Mouse (Mus musculus): ENCODE measurements at regions not wholly inside any gene's neighbourhood (a gene's known extent, or its start where the extent isn't known, plus 50 kb on each side); places are given as distances from the start of the nearest gene placed in this dataset.
"Not testable (repeated sequence)": the region's sequence is repeated elsewhere in the genome, so short reads cannot be mapped to it uniquely, and the experiment has no call there.

GRCm38 (mm10) chr1:7388627-7389026, 2580.9 kb downstream of the Gm37988 start:
- no peak for DNase-seq (ENCODE audit: inconsistent age in 2 of 2, low spot score in 1 of 2)

- DNase-seq (ENCODE audit: inconsistent age in 2 of 2, low spot score in 1 of 2), result no peak
These were observed 2585.8 kb downstream of the Gm37988 start for GRCm38 (mm10) chr1:7393508-7393907.

GRCm38 (mm10) chr1:7394161-7394560, 2586.5 kb downstream of the Gm37988 start:
- DNase-seq (ENCODE audit: inconsistent age in 2 of 2, low spot score in 1 of 2), result no peak

- peak in 1 of 2 experiments; percentile 24 for DNase-seq (ENCODE audit: inconsistent age in 2 of 2, low spot score in 1 of 2)
These were observed 2587.8 kb downstream of the Gm37988 start for GRCm38 (mm10) chr1:7395527-7395926.

- DNase-seq (ENCODE audit: inconsistent age in 2 of 2, low spot score in 1 of 2), result peak; percentile 40 to 73
These were observed 2589.4 kb downstream of the Gm37988 start for GRCm38 (mm10) chr1:7396867-7397806.

- DNase-seq (ENCODE audit: inconsistent age in 2 of 2, low spot score in 1 of 2), result peak; percentile 97 to 99
These were observed 2590.2 kb downstream of the Gm37988 start for GRCm38 (mm10) chr1:7397807-7398446.

- DNase-seq (ENCODE audit: inconsistent age in 2 of 2, low spot score in 1 of 2), result peak; percentile 5 to 24
These were observed 2591.1 kb downstream of the Gm37988 start for GRCm38 (mm10) chr1:7398678-7399218.

- not testable (repeated sequence) for DNase-seq (ENCODE audit: inconsistent age in 2 of 2, low spot score in 1 of 2)
These were observed 2598.0 kb downstream of the Gm37988 start for GRCm38 (mm10) chr1:7405651-7406050.

GRCm38 (mm10) chr1:7414444-7414843, 2606.8 kb downstream of the Gm37988 start:
- no peak for DNase-seq (ENCODE audit: inconsistent age in 2 of 2, low spot score in 1 of 2)

GRCm38 (mm10) chr1:7451660-7452155, 2644.0 kb downstream of the Gm37988 start:
- DNase-seq (ENCODE audit: inconsistent age in 2 of 2, low spot score in 1 of 2), result no peak

GRCm38 (mm10) chr1:7454931-7455330, 2647.2 kb downstream of the Gm37988 start:
- no peak for DNase-seq (ENCODE audit: inconsistent age in 2 of 2, low spot score in 1 of 2)

- no peak for DNase-seq (ENCODE audit: inconsistent age in 2 of 2, low spot score in 1 of 2)
These were observed 2650.2 kb downstream of the Gm37988 start for GRCm38 (mm10) chr1:7457895-7458294.

GRCm38 (mm10) chr1:7494096-7494495, 2686.4 kb downstream of the Gm37988 start:
- DNase-seq (ENCODE audit: inconsistent age in 2 of 2, low spot score in 1 of 2), result no peak

- no peak for DNase-seq (ENCODE audit: inconsistent age in 2 of 2, low spot score in 1 of 2)
These were observed 2691.3 kb downstream of the Gm37988 start for GRCm38 (mm10) chr1:7499042-7499441.

- no peak for DNase-seq (ENCODE audit: inconsistent age in 2 of 2, low spot score in 1 of 2)
These were observed 2694.7 kb downstream of the Gm37988 start for GRCm38 (mm10) chr1:7502363-7502762.

GRCm38 (mm10) chr1:7518791-7519190, 2711.1 kb downstream of the Gm37988 start:
- no peak for DNase-seq (ENCODE audit: inconsistent age in 2 of 2, low spot score in 1 of 2)

GRCm38 (mm10) chr1:7533506-7533905, 2725.8 kb downstream of the Gm37988 start:
- no peak for DNase-seq (ENCODE audit: inconsistent age in 2 of 2, low spot score in 1 of 2)

GRCm38 (mm10) chr1:7535191-7535590, 2727.5 kb downstream of the Gm37988 start:
- DNase-seq (ENCODE audit: inconsistent age in 2 of 2, low spot score in 1 of 2), result no peak

GRCm38 (mm10) chr1:7543492-7543891, 2735.8 kb downstream of the Gm37988 start:
- DNase-seq (ENCODE audit: inconsistent age in 2 of 2, low spot score in 1 of 2), result peak in 1 of 2 experiments; percentile 59

- DNase-seq (ENCODE audit: inconsistent age in 2 of 2, low spot score in 1 of 2), result peak in 1 of 2 experiments; percentile 44
These were observed 2740.6 kb downstream of the Gm37988 start for GRCm38 (mm10) chr1:7548261-7548660.

GRCm38 (mm10) chr1:7574787-7575186, 2767.1 kb downstream of the Gm37988 start:
- DNase-seq (ENCODE audit: inconsistent age in 2 of 2, low spot score in 1 of 2), result no peak

GRCm38 (mm10) chr1:7586409-7586808, 2778.7 kb downstream of the Gm37988 start:
- no peak for DNase-seq (ENCODE audit: inconsistent age in 2 of 2, low spot score in 1 of 2)

Data from adrenal gland, adult (tissue).